ENCODE assay signal across 10 mouse cellular contexts in the genomic region with DNA sequence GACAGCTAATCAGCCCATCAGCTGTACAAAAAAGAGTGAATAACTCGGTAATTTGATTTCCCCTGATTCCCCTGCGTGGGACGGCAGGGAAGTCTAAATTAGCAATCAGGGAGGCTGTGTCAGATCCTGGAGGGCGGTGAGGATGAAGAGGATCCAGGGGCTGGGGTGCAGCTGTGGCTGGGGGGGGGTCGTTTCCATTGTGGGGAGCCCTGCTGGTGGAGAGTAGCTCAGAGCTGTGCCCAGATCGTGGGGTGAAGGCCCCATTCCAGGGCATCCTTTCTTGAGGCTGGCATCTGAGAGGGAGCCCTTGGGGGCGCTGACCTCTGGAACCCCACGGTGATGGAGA.
DNase-seq lines count a peak whose midpoint lies in the region; ATAC-seq lines count a peak whose summit lies in the region.
"Had no signal": no experiment of that assay in that cellular context is flagged by ENCODE, and none has a peak within 500 bp of the region (broad histone marks: within the 10 kb centered on the region; RNA-seq: fewer than 3 reads in every experiment).

No protein-coding gene starts in this region.

- no peak for DNase-seq in embryonic facial prominence, embryonic 10.5 days (ENCODE audit: low spot score)
- DNase-seq in hindbrain, embryonic 11.5 days (ENCODE audit: low spot score), result no peak
- no peak for DNase-seq in midbrain, embryonic 14.5 days
- DNase-seq in testis, postnatal 10 days (ENCODE audit: low spot score), result no peak
- DNase-seq in layer of hippocampus, postnatal 14 days (ENCODE audit: low spot score in 2 of 2), result no peak
- DNase-seq in embryo, embryonic 9.5 days (ENCODE audit: extremely low spot score), result no peak
- DNase-seq: thymus, adult 2 months had no signal

- H3K27me3 ChIP-seq in embryonic facial prominence, embryonic 10.5 days (replicated peaks; ENCODE audit: low read depth, poor library complexity, severe bottlenecking), result peaks cover 40% of the 10 kb centered on the region
- peaks cover 25% of the 10 kb centered on the region; the same call in 1 of the 2 replicates for H3K27me3 ChIP-seq in embryonic facial prominence, embryonic 13.5 days
- H3K27me3 ChIP-seq in hindbrain, embryonic 11.5 days (ENCODE audit: control insufficient read depth, insufficient read depth, low read length), result no peaks in the 10 kb centered on the region; the same call in 1 of the 2 replicates
- H3K27me3 ChIP-seq in midbrain, embryonic 14.5 days (ENCODE audit: control insufficient read depth, insufficient read depth, low read length), result no peaks in the 10 kb centered on the region

- ATAC-seq in embryonic facial prominence, embryonic 13.5 days (ENCODE audit: insufficient number of reproducible peaks, insufficient read depth, low FRiP score, low TSS enrichment, low read depth), result no peak
- ATAC-seq in hindbrain, embryonic 11.5 days (ENCODE audit: low FRiP score), result peak; percentile 62
- ATAC-seq in midbrain, embryonic 14.5 days (ENCODE audit: low FRiP score, low TSS enrichment), result peak; percentile 44; the same call in 1 of the 2 replicates
- ATAC-seq: activated CD4-positive, CD25-positive, alpha-beta regulatory T cell, adult 4 months; CD4-positive, CD25-positive, alpha-beta regulatory T cell, adult 4 months had no signal

- H3K9me3 ChIP-seq in embryonic facial prominence, embryonic 10.5 days, result no peaks in the 10 kb centered on the region
- no peaks in the 10 kb centered on the region for H3K9me3 ChIP-seq in embryonic facial prominence, embryonic 13.5 days
- no peaks in the 10 kb centered on the region for H3K9me3 ChIP-seq in hindbrain, embryonic 11.5 days (ENCODE audit: control insufficient read depth, low read length)
- no peaks in the 10 kb centered on the region for H3K9me3 ChIP-seq in midbrain, embryonic 14.5 days (ENCODE audit: control insufficient read depth, low read length)

- H3K27ac ChIP-seq in embryonic facial prominence, embryonic 10.5 days (replicated peaks), result no peak overlapping the region
- no peak overlapping the region for H3K27ac ChIP-seq in embryonic facial prominence, embryonic 13.5 days
- 0 out of 2 replicates have a peak overlapping the region, but pooled peaks have one; percentile 3 for H3K27ac ChIP-seq in hindbrain, embryonic 11.5 days (ENCODE audit: low read depth, low read length)
- H3K27ac ChIP-seq in midbrain, embryonic 14.5 days (replicated peaks; ENCODE audit: low read depth, low read length), result peak overlapping the region; percentile 34; the same call in 1 of the 2 replicates

- no peaks in the 10 kb centered on the region for H3K36me3 ChIP-seq in embryonic facial prominence, embryonic 10.5 days (replicated peaks)
- no peaks in the 10 kb centered on the region for H3K36me3 ChIP-seq in embryonic facial prominence, embryonic 13.5 days
- no peaks in the 10 kb centered on the region for H3K36me3 ChIP-seq in hindbrain, embryonic 11.5 days (ENCODE audit: control insufficient read depth, insufficient read depth, low read length)
- H3K36me3 ChIP-seq in midbrain, embryonic 14.5 days (ENCODE audit: control insufficient read depth, insufficient read depth, low read length), result no peaks in the 10 kb centered on the region

- H3K4me1 ChIP-seq in embryonic facial prominence, embryonic 10.5 days, result peaks cover 19% of the 10 kb centered on the region
- peaks cover 9% of the 10 kb centered on the region; the same call in 1 of the 2 replicates for H3K4me1 ChIP-seq in embryonic facial prominence, embryonic 13.5 days
- H3K4me1 ChIP-seq in hindbrain, embryonic 11.5 days (replicated peaks; ENCODE audit: control insufficient read depth, insufficient read depth, low read length), result no peaks in the 10 kb centered on the region
- H3K4me1 ChIP-seq in midbrain, embryonic 14.5 days (ENCODE audit: control insufficient read depth, insufficient read depth, low read length), result peaks cover 12% of the 10 kb centered on the region

- peak overlapping the region; percentile 36 for H3K4me3 ChIP-seq in embryonic facial prominence, embryonic 10.5 days
- no peak overlapping the region for H3K4me3 ChIP-seq in embryonic facial prominence, embryonic 13.5 days
- no peak overlapping the region for H3K4me3 ChIP-seq in hindbrain, embryonic 11.5 days (ENCODE audit: low read depth, low read length)
- H3K4me3 ChIP-seq in midbrain, embryonic 14.5 days (replicated peaks; ENCODE audit: low read depth, low read length), result no peak overlapping the region; the same call in 1 of the 2 replicates

- no peak overlapping the region for H3K9ac ChIP-seq in embryonic facial prominence, embryonic 13.5 days
- H3K9ac ChIP-seq in hindbrain, embryonic 11.5 days (ENCODE audit: low read depth, low read length), result no peak overlapping the region
- H3K9ac ChIP-seq in midbrain, embryonic 14.5 days (replicated peaks; ENCODE audit: low read length), result no peak overlapping the region; the same call in 1 of the 2 replicates

- 27% methylated on average over 8 of the region's 8 CpGs for WGBS in embryonic facial prominence, embryonic 10.5 days
- 17% methylated on average over 8 of the region's 8 CpGs for WGBS in embryonic facial prominence, embryonic 13.5 days
- WGBS in hindbrain, embryonic 11.5 days, result 27% methylated on average over 8 of the region's 8 CpGs
- 18% methylated on average over 8 of the region's 8 CpGs for WGBS in midbrain, embryonic 14.5 days

- peak overlapping the region; percentile 54 for H3K4me2 ChIP-seq in embryonic facial prominence, embryonic 13.5 days
- peak overlapping the region; percentile 28; the same call in 1 of the 2 replicates for H3K4me2 ChIP-seq in hindbrain, embryonic 11.5 days (replicated peaks; ENCODE audit: low read depth, low read length)
- peak overlapping the region; percentile 37 for H3K4me2 ChIP-seq in midbrain, embryonic 14.5 days (ENCODE audit: low read length)

Comparison
In these comparisons a context has a peak if more than half of its experiments do, and no peak if none do; other contexts are left out.
1. H3K27ac ChIP-seq: peak in hindbrain, embryonic 11.5 days (single experiment) and midbrain, embryonic 14.5 days (single experiment); none in embryonic facial prominence, embryonic 10.5 days (single experiment) and embryonic facial prominence, embryonic 13.5 days (single experiment).
2. Peak in every context shown above with its lines, with median percentiles within 50 percentile points of each other: H3K4me2 ChIP-seq.